ENCODE assay signal across 12 mouse cellular contexts in the genomic region with DNA sequence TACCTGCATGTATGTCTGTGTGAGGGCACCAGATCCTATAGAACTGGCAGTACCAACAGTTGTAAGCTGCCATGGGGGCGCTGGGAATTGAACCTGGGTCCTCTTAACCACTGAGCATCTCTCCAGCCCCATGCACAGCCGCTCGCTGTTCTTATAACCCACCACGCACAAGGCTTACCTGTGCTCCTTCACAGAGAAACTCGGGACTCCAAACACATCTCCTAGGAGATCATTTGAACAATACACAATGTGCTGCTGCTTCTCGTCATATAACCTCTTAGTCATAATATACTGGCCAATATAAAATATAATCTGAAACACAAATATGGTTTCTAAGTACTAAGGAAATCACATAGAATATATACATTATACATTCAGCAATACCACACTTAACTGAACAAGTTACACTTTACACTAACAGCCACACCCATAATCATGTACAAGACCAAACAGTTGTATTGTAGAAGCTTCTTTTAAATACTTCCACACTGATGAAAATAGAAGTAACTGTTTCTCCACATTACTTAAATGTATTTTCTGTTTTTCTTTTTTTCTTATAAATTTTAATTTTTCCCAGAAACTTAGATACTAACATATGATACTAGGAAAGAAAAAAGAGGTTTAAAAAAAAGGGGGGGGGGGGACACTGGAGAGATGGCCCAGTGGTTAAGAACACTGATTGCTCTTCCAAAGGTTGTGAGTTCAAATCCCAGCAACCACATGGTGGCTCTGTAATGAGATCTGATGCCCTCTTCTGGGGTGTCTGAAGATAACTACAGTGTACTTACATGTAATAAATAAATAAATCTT.
"Had no signal": no experiment of that assay in that cellular context is flagged by ENCODE, and none has a peak within 500 bp of the region (broad histone marks: within the 10 kb centered on the region; RNA-seq: fewer than 3 reads in every experiment).

No protein-coding gene starts in this region.

- DNase-seq: retina, postnatal 1 day; right cerebral cortex, adult 18-20 months; right cerebral cortex, postnatal 14 days; right cerebral cortex, postnatal 25 days; right cerebral cortex, postnatal 4 days; spleen, adult 18-20 months; thymus, adult 18-20 months; thymus, adult 2 months; thymus, postnatal 14 days; thymus, postnatal 25 days; thymus, postnatal 36 days; thymus, postnatal 4 days had no signal
